Mouse (Mus musculus) left cerebral cortex, adult 11 months (tissue): ENCODE results near the gene Tmem108.
A peak's percentile ranks its signal among the peaks of the same experiment; 100 is the strongest.

Experiments
- DNase-seq: peaks from one replicate; pipeline ENCODE4 v3.0.0; 2022; ENCODE audit warnings: low spot score

Tmem108 gene

DNA sequence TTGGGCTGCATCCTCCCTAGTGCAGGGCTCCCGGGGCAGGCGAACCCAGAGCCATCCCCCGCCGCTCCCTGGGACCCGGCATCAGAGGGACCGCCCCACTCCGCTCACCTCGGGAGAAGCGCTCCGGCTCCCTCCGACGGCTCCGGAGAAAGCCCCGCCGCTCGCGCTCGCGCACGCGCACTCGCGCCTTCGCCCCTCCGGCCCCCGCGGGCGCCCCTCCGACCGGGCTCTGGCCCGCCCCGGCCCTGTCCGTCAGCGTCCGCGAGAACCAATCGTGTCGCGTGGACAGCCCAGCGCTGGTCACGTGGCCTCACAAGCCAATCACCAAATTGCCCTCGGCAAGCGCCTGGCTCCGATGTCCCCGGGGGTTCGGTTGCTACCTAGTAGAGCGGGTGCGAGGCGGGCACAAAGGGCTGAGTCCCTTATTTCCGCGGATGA is at the start of gene Tmem108:
Gene Tmem108, minus strand, starts transcription at position 191 of the 438 bp plus-strand sequence.
- DNase-seq: peak; percentile 90

- DNase-seq: no peak
Measured at GRCm38 (mm10) chr9:103789029-103789428, 27.4 kb upstream of the Tmem108 start.

- DNase-seq: no peak
Measured at GRCm38 (mm10) chr9:103784156-103784555, 22.5 kb upstream of the Tmem108 start.

- no peak for DNase-seq
Measured at GRCm38 (mm10) chr9:103783276-103783675, 21.6 kb upstream of the Tmem108 start.

- no peak for DNase-seq
Measured at GRCm38 (mm10) chr9:103782306-103782705, 20.7 kb upstream of the Tmem108 start.

GRCm38 (mm10) chr9:103781407-103781806 is 19.8 kb upstream of the Tmem108 start:
- DNase-seq: no peak

DNA sequence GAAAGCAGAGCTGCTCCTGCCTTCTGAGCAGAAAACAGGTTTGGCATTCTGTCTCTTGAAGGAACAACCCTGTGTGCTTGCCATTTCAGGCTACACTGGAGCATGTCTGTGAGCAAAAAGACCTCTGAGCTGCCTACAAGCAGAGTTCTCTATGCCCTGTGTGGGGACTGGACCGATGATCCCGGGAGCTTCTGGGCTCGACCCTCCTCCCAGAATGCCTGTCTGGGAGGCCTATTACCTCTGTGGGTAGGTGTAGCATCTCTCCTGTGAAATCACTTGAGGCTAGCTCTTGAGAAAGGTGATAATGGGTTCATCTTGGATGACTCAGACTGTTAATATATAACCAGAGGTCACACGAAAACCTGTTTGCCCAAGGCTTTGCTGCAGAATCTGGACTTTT is 19.0 kb upstream of the Tmem108 start:
- no peak for DNase-seq

DNA sequence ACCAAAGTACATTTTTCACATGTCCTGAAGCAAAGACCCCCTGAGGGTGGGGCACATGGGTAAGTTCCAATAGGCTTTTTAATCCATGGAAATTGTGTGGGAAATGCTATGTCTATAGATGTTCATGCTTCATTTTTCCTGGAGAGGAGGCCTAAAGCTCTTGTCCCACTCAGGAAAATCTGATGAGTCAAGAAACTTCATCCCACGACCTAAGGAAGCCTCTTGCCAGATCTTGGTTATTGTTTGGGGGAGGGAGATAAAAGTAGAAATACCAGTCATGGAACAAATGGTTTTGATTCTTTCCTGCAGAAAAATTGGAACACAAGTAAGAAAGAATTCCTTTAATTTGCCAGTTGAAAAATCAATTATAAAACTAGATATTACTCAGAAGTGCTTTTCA is 16.5 kb upstream of the Tmem108 start:
- no peak for DNase-seq

GRCm38 (mm10) chr9:103761151-103761571 is 476 bp downstream of the Tmem108 start:
- DNase-seq: no peak

DNA sequence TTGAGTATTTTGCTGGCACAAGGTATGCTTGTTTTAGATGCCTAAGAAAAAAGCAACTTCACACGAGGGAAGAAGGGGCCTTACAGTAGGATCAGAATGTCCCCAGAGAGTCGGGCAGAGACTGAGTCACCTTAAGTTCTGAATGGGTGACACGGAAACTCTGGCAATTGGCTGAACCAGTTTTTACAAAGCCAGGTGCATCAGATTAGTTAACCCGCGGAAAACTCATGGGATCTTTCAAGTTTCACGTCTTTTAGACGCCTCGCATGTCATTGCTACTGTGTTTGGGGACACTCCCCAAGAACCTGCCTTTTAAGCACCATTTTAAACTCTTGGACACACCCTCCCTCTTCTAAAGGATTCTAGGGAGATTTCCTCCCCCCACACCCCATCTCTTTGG is 1.3 kb downstream of the Tmem108 start:
- no peak for DNase-seq

GRCm38 (mm10) chr9:103759829-103760228 is 1.8 kb downstream of the Tmem108 start:
- DNase-seq: no peak

DNA sequence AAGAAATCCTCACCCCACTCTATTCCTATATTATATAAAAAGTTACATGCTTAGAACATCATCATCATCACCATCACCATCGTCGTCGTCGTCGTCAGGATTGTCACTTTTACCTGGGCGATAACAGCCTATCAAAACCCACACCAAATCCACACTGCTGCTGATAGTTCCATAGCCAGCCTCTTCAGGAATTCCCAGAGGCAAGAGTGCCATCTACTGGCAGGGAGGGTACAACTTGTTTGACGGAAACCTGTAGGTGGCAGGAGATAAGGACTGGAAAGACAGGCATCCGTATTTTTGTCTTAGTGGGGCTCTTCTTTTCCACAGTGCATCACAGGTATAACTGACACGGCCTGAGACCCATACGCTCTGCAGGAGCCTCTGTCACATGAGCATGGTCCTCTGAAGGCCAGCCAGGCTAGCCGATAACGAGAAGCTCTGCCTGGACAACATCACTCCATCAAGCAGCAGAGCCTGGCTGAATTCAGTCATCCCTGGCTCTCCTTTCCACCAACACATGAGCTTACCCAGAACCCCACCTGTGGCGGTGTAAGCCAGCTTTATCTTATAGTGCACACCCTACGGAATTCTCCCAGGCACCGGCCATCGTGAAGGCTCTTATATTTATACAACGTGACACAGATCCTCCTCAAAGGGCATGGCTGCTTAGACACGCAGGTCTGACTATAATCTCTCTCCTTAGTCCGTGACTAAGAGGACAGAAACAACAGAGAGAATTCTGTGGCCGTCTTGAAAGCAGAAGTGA is 2.5 kb downstream of the Tmem108 start:
- peak; percentile 68 for DNase-seq

DNA sequence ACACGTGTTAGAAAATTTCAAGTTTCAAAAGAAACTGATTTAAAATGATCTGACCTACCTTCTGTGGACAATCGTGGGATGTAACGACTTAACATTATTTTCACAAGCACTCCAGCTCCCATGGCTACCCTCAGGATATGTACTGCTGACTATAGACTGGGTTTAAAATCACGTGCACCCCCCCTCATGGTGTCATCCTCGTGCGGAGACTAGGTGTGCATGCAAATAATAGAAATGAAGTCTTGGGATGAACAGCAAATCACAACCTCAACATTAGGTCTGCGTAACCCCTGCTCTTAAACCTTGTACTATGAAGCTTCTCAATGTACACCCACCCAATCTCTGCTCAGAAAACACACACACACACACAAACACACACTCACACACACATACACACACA is 3.4 kb downstream of the Tmem108 start:
- no peak for DNase-seq

DNA sequence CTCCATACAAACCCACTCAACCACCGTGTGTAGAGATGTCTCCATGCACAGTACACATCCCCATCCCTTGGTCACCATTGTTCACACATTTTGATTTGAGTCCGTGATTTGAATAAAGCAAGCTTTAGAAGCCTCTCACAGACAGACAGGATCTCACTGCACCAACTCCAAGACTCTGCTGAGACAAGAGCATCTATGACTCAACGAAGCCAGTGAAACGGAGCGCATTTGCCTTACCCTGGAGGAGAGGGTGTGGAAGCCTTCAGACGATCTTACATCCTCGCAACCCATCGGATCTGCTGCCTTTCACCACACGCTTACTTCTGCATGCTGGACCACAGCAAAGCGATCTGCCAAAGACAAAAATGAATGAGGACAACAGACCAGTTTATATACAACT is 9.0 kb downstream of the Tmem108 start:
- DNase-seq: no peak

- no peak for DNase-seq
Measured at GRCm38 (mm10) chr9:103751568-103751967, 10.1 kb downstream of the Tmem108 start.

DNA sequence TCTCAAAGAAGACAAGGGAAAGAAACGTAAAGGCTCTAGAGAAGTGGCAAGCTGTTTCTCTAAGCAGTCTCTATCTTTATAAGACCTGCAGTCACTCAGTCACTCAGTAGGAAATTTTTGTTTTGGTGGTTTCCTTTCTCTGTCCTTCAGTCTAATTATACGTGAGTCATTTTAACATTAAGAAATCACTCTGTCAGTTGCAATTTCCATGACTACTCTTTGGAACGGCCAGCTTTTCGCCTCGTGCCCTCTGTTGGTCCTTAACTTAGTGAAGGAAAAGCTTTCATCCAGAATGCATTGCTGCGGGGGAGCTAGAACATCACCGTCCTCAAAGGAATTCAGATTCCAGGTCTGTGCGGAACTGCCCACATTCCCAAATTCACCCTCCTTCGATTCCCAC is 11.1 kb downstream of the Tmem108 start:
- DNase-seq: no peak

DNA sequence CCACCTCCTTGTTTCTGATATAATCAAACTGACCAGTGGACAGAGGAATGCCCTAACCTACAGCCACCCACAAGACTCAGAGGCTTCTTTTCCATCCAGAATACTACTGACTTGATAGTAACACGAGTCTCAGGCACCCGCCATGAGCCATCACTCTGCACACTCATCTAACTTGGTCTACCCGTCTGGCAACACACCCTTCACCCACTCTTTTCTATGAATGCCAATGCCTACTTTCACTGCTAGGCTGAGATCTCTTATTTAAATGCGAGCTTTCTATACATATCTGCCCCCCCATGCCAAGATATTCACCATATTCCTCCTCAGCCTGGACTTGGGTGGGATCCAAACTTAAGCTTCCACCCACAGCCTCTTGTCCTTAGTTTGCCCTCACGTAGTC is 15.0 kb downstream of the Tmem108 start:
- DNase-seq: no peak

DNA sequence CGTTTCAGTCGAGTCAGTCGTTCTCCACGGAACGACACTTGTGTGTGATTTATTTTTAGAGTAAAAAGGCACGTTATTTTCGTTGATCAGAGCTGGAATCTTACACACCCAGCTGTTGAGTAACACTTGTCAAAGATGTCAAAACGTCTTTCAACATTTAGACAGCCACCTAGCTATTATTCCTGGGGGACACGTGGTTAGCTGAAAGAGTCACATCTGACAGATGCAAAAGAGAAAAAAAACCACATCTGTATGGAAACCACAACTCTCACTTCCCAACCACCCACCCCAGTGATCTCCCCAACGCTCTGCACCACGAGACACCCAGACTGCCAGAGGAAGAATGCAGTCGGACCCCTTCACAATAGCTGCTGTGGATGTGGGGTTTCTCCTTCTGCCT is 21.5 kb downstream of the Tmem108 start:
- no peak for DNase-seq

GRCm38 (mm10) chr9:103739062-103739461 is 22.6 kb downstream of the Tmem108 start:
- no peak for DNase-seq

DNA sequence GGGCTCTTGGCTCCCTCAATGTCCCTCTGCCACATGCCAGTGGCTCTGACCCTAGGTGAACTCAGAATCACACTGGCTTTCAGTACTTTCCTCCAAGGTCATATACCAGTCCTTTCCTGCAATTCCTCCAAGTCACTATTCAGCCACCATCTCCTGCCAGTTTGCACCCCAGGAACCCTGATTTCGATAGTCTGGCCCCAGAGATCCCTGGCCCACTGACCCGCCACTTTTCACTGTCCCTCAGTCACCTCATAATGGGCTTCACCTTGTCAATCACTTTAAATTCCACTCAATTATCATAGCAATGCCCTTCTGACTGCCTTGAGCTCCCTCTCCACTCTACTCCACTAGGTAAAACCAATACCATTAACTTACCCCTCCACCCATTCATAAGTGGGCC is 31.9 kb downstream of the Tmem108 start:
- DNase-seq: no peak

GRCm38 (mm10) chr9:103726751-103727462 is 34.7 kb downstream of the Tmem108 start:
- no peak for DNase-seq

DNA sequence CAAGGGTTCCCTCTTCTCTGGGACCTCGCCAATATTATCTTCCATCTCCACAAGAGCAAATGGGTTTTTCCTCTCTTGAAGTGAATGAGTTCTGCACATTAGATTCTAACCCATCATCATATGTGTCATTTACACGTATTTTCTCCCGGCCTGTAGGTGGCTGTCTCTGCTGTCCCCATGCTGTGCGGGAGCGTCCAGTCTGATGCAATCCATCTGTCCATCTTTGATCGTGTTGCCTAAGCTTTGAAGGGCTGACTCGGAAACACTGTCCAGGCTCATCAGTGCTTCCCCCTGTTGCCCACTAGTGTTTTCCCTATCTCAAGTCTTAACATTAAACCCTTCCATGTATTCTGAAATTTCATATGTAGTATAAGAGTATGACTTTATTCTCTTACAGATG is 36.1 kb downstream of the Tmem108 start:
- DNase-seq: no peak

- DNase-seq: no peak
Measured at GRCm38 (mm10) chr9:103721486-103721885, 40.2 kb downstream of the Tmem108 start.

- DNase-seq: no peak
Measured at GRCm38 (mm10) chr9:103721081-103721480, 40.6 kb downstream of the Tmem108 start.
